Mouse (Mus musculus) CH12.LX (cell line): ENCODE data around the gene Mgll. TPM values are rescaled to one million over a fixed set of nuclear protein-coding genes. Genes with fewer than 3 reads are reported as not detected.

Experiments
- DNase-seq: peaks from one replicate; pipeline ENCODE4 v3.0.0-alpha.2; 2013; ENCODE audit errors: extremely low read depth
- H3K27ac ChIP-seq: 2 replicates; pipeline ENCODE4 v1.5.1; 2012; ENCODE audit warnings: low read depth, mild to moderate bottlenecking, control low read depth, moderate library complexity; ENCODE audit not compliant: insufficient read depth
- H3K27me3 ChIP-seq: replicated peaks from 2 replicates; pipeline ENCODE3; 2012; ENCODE audit warnings: inconsistent platforms
- H3K36me3 ChIP-seq, 2 experiments: replicated peaks in 1 of 2; 2 replicates each; pipeline versions ENCODE3 to v1.6.1; 2012; ENCODE audit warnings: inconsistent platforms in 1 of 2, low read length in 1 of 2, mild to moderate bottlenecking in 1 of 2, mixed read lengths in 1 of 2, moderate library complexity in 1 of 2; ENCODE audit not compliant: control insufficient read depth in 1 of 2, insufficient read depth in 1 of 2
- H3K4me1 ChIP-seq, 2 experiments: 2 replicates each; pipeline ENCODE4 v1.6.1; 2012; ENCODE audit warnings: inconsistent platforms in 1 of 2, moderate library complexity in 1 of 2; ENCODE audit not compliant: insufficient read depth in 2 of 2, control insufficient read depth in 1 of 2
- H3K4me2 ChIP-seq: 2 replicates; pipeline ENCODE4 v1.6.1; 2012; ENCODE audit warnings: low read depth, mild to moderate bottlenecking, control low read depth; ENCODE audit not compliant: poor library complexity, insufficient read depth, severe bottlenecking
- H3K4me3 ChIP-seq, 3 experiments: fragments of 150-350 bp in 1 of 3; sonication (generic) in 1 of 3; replicated peaks in 1 of 3; 2 replicates each; pipeline versions ENCODE3 to v1.5.1; 2011 to 2012; ENCODE audit warnings: low read depth in 2 of 3, low read length in 2 of 3, mild to moderate bottlenecking in 2 of 3, moderate library complexity in 2 of 3, control low read depth in 1 of 3, improper control_type of control experiment in 1 of 3, inconsistent platforms in 1 of 3, mixed read lengths in 1 of 3; ENCODE audit not compliant: poor library complexity in 1 of 3
- H3K79me2 ChIP-seq: replicated peaks from 2 replicates; pipeline ENCODE4 v1.6.1; 2012; ENCODE audit warnings: mild to moderate bottlenecking, moderate library complexity; ENCODE audit not compliant: control insufficient read depth, poor library complexity, insufficient read depth, severe bottlenecking; ENCODE audit errors: extremely low read depth
- H3K9ac ChIP-seq: 2 replicates; pipeline ENCODE4 v1.6.1; 2012; ENCODE audit warnings: low read depth, mild to moderate bottlenecking, control low read depth, moderate library complexity; ENCODE audit not compliant: insufficient read depth
- H3K9me3 ChIP-seq: replicated peaks from 2 replicates; pipeline ENCODE3; 2012; ENCODE audit warnings: low read length, inconsistent platforms, mixed read lengths
- CHD1 ChIP-seq: IDR thresholded peaks from 2 replicates; pipeline ENCODE4 v1.6.1; 2012; ENCODE audit warnings: low read depth, low read length, improper control_type of control experiment, inconsistent platforms
- CTCF ChIP-seq, 2 experiments: IDR thresholded peaks in 1 of 2; conservative IDR thresholded peaks in 1 of 2; 2 replicates each; pipeline ENCODE4 v1.5.1; 2011 to 2012; ENCODE audit warnings: low read depth in 2 of 2, low read length in 2 of 2, improper control_type of control experiment in 1 of 2, inconsistent platforms in 1 of 2, mild to moderate bottlenecking in 1 of 2, moderate library complexity in 1 of 2
- E2F4 ChIP-seq: IDR thresholded peaks from 2 replicates; pipeline ENCODE4 v1.6.1; 2011; ENCODE audit warnings: low read depth, low read length, improper control_type of control experiment; ENCODE audit not compliant: insufficient replicate concordance
- ELF1 ChIP-seq: IDR thresholded peaks from 2 replicates; pipeline ENCODE4 v1.6.1; 2014; ENCODE audit warnings: low read depth, mild to moderate bottlenecking, inconsistent platforms, low read length, improper control_type of control experiment
- GABPA ChIP-seq: IDR thresholded peaks from 2 replicates; pipeline ENCODE4 v1.6.1; 2012; ENCODE audit warnings: low read depth, low read length, improper control_type of control experiment, inconsistent platforms; ENCODE audit not compliant: insufficient replicate concordance
- JUND ChIP-seq: conservative IDR thresholded peaks from 2 replicates; pipeline ENCODE4 v1.6.1; 2011; ENCODE audit warnings: low read depth, low read length, improper control_type of control experiment
- MAX ChIP-seq: IDR thresholded peaks from 2 replicates; pipeline ENCODE4 v1.6.1; 2011; ENCODE audit warnings: low read length, improper control_type of control experiment
- MAZ ChIP-seq: IDR thresholded peaks from 2 replicates; pipeline ENCODE4 v1.6.1; 2012; ENCODE audit warnings: low read depth, mild to moderate bottlenecking, inconsistent platforms, low read length, improper control_type of control experiment, moderate library complexity
- MEF2A ChIP-seq: IDR thresholded peaks from 2 replicates; pipeline ENCODE4 v1.6.1; 2014; ENCODE audit warnings: low read depth, mild to moderate bottlenecking, inconsistent platforms, low read length, improper control_type of control experiment, borderline replicate concordance
- MXI1 ChIP-seq: IDR thresholded peaks from 2 replicates; pipeline ENCODE4 v1.6.1; 2011; ENCODE audit warnings: mild to moderate bottlenecking, low read depth, low read length, improper control_type of control experiment
- MYC ChIP-seq: IDR thresholded peaks from 2 replicates; pipeline ENCODE4 v1.6.1; 2011; ENCODE audit warnings: low read depth, mild to moderate bottlenecking, improper control_type of control experiment, low read length
- NRF1 ChIP-seq: IDR thresholded peaks from 2 replicates; pipeline ENCODE4 v1.6.1; 2014; ENCODE audit warnings: low read depth, mild to moderate bottlenecking, inconsistent platforms, low read length, improper control_type of control experiment, moderate library complexity
- PAX5 ChIP-seq: IDR thresholded peaks from 2 replicates; pipeline ENCODE4 v1.6.1; 2012; ENCODE audit warnings: low read length, inconsistent platforms, mixed read lengths
- POLR2AphosphoS2 ChIP-seq: IDR thresholded peaks from 2 replicates; pipeline ENCODE4 v1.6.1; 2011; ENCODE audit warnings: low read depth, low read length, improper control_type of control experiment
- RAD21 ChIP-seq: IDR thresholded peaks from 2 replicates; pipeline ENCODE4 v1.6.1; 2011; ENCODE audit warnings: low read depth, mild to moderate bottlenecking, low read length, improper control_type of control experiment, moderate library complexity
- SIN3A ChIP-seq: IDR thresholded peaks from 2 replicates; pipeline ENCODE4 v1.6.1; 2012; ENCODE audit warnings: low read length, improper control_type of control experiment, inconsistent platforms
- TBP ChIP-seq: conservative IDR thresholded peaks from 2 replicates; pipeline ENCODE4 v1.6.1; 2011; ENCODE audit warnings: low read depth, low read length, improper control_type of control experiment
- UBTF ChIP-seq: IDR thresholded peaks from 2 replicates; pipeline ENCODE4 v1.6.1; 2012; ENCODE audit warnings: low read depth, mild to moderate bottlenecking, inconsistent platforms, low read length, improper control_type of control experiment, moderate library complexity
- USF1 ChIP-seq: IDR thresholded peaks from 2 replicates; pipeline ENCODE4 v1.6.1; 2014; ENCODE audit warnings: low read depth, mild to moderate bottlenecking, inconsistent platforms, low read length, improper control_type of control experiment
- ZC3H11A ChIP-seq: IDR thresholded peaks from 2 replicates; pipeline ENCODE4 v1.6.1; 2012; ENCODE audit warnings: low read depth, mild to moderate bottlenecking, inconsistent platforms, low read length, improper control_type of control experiment
- ZKSCAN1 ChIP-seq: IDR thresholded peaks from 2 replicates; pipeline ENCODE4 v1.6.1; 2012; ENCODE audit warnings: low read depth, inconsistent platforms, low read length, improper control_type of control experiment, borderline replicate concordance
- ZMIZ1 ChIP-seq: IDR thresholded peaks from 2 replicates; pipeline ENCODE4 v1.6.1; 2012; ENCODE audit warnings: low read depth, mild to moderate bottlenecking, inconsistent platforms, low read length, improper control_type of control experiment
- ZNF384 ChIP-seq: IDR thresholded peaks from 2 replicates; pipeline ENCODE4 v1.6.1; 2012; ENCODE audit warnings: low read depth, low read length, improper control_type of control experiment, inconsistent platforms
- dilution Hi-C: fragments of 300-500 bp; cut with MboI; formaldehyde crosslinking; loops from 2 replicates; pipeline ENCODE4 v1.14.3; 2020; ENCODE audit warnings: low sequenced_read_pairs; ENCODE audit not compliant: extremely low pct_unique_long_range_greater_than_20kb, extremely low pct_ligation_motif_present
- in situ Hi-C: fragments of 300-500 bp; cut with MboI; formaldehyde crosslinking; loops from 3 replicates; pipeline ENCODE4 v1.14.3; 2019; ENCODE audit warnings: low sequenced_read_pairs, low pct_ligation_motif_present, low pct_unique_long_range_greater_than_20kb, mixed read lengths
- polyA plus RNA-seq: library from polyadenylated mRNA; unstranded; fragments of >175 nt; gene quantifications from 2 replicates; pipeline ENCODE4 v1.2.1, GENCODE M21; 2012; ENCODE audit warnings: low read depth; ENCODE audit not compliant: insufficient read length
- total RNA-seq, 2 experiments: library from RNA; depleted of rRNA; stranded (reverse); fragments of 300-350 nt in 1 of 2; fragments of >200 nt in 1 of 2; gene quantifications; 2 replicates each; pipeline ENCODE4 v1.2.3; 2012 to 2014

Mgll gene
- total and polyA plus RNA-seq, 3 experiments = 60.8 to 81.1 (median 76.5) TPM

- H3K9me3 ChIP-seq = no peaks in the 10 kb centered on the region
- no peak for DNase-seq
- dilution Hi-C loops = no loop called here
- H3K27ac ChIP-seq = no peak overlapping the region
- peaks cover 33 to 58% of the 10 kb centered on the region in 2 experiments for H3K36me3 ChIP-seq
- H3K4me2 ChIP-seq = no peak overlapping the region
- H3K4me1 ChIP-seq = peaks cover 37 to 50% of the 10 kb centered on the region in 2 experiments
- H3K27me3 ChIP-seq = peaks cover 3% of the 10 kb centered on the region
- in situ Hi-C loops = no loop called here
- H3K79me2 ChIP-seq = peaks cover 2% of the 10 kb centered on the region; the same call in 1 of the 2 replicates
- H3K4me3 ChIP-seq = no peak overlapping the region
- no peak overlapping the region for H3K9ac ChIP-seq
- TF ChIP-seq PAX5 = no peak
- no peak for TF ChIP-seq MEF2A
- TF ChIP-seq RAD21 = no peak
- no peak for TF ChIP-seq JUND
- TF ChIP-seq USF1 = no peak
- TF ChIP-seq GABPA = no peak
- no peak for TF ChIP-seq NRF1
- TF ChIP-seq SIN3A = no peak
- TF ChIP-seq TBP = no peak
- TF ChIP-seq ZKSCAN1 = no peak
- no peak for TF ChIP-seq E2F4
Observed at GRCm38 (mm10) chr6:88838613-88839012, 114.4 kb downstream of the Mgll start.

DNA sequence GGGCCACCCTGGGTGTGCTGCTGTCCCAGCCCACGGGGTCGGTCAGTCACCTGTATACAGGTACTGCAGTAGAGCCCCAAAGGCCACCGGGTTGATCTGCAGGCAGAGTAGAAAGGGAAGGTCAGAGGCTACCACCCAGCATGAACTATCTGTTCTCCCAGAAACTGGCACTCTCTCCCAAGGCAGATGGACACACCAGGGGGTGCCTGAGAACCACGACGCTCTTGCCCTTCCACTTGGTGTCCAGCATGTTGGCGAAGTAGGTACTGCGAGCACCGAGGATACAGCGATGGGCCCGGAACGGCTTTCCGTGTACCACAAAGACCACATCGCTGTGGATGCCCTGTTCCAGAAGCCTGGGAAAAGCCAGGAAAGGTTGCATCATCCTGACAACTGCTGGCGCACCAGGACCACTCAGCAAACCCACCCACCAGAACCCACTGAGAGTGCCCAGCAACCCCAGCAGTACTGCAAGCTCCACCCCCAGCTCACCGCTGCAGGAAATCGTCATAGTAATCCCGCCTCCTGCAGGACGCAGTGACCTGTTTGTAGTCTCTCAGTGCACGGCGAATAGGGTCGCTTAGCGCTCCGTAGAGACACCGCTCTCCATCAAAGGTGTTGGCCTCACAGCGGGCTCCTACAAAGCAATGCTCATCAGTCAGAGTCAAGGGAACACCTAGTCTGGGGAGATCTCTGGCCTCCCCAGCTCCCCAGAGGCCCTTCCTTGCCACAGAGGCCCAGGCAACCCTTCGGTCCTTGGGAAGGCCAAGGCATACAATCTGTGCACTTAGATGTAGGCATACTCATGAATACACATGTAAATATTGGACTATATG lies 115.1 kb downstream of the Mgll start:
- Histone ChIP-seq H3K27ac (no peak overlapping the region), H3K9ac (no peak overlapping the region), H3K4me3 (no peak overlapping the region)
- in situ Hi-C loops = no loop called here
- dilution Hi-C loops = no loop called here
- TF ChIP-seq MAZ (no peak), SIN3A (no peak), GABPA (no peak), USF1 (no peak), UBTF (no peak), POLR2AphosphoS2 (no peak), ELF1 (no peak), CHD1 (no peak), ZNF384 (no peak), MEF2A (no peak), ZMIZ1 (no peak), MYC (no peak), CTCF (conservative IDR thresholded peaks at IDR 0.05 in 1 of 2, IDR thresholded peaks at IDR 0.05 in 1 of 2; ENCODE audit: low read depth in 2 of 2, low read length in 2 of 2) (no peak), ZKSCAN1 (no peak), MXI1 (no peak), RAD21 (no peak), ZC3H11A (no peak), MAX (no peak)
- TF ChIP-seq, all 38 proteins: peak for 0
- Histone ChIP-seq H3K36me3 (peaks cover 33 to 55% of the 10 kb centered on the region in 2 experiments), H3K4me1 (peaks cover 30 to 43% of the 10 kb centered on the region in 2 experiments), H3K9me3 (no peaks in the 10 kb centered on the region), H3K27me3 (peaks cover 3% of the 10 kb centered on the region), H3K79me2 (peaks cover 2% of the 10 kb centered on the region; the same call in 1 of the 2 replicates), H3K4me2 (no peak overlapping the region)
- DNase-seq = no peak
